Mouse (Mus musculus) megakaryocyte, adult 5-6 weeks (primary cell): ENCODE results near the gene Becn1. TPM values are rescaled to one million over a fixed set of nuclear protein-coding genes. Genes with fewer than 3 reads are reported as not detected.

ENCODE experiments used
- ATAC-seq: 2 replicates; pipeline ENCODE4 v1.8.0; 2016; ENCODE audit warnings: mild to moderate bottlenecking, inconsistent platforms; ENCODE audit not compliant: poor library complexity, severe bottlenecking
- total RNA-seq, 2 experiments: library from RNA; stranded (forward) in 1 of 2; stranded (reverse) in 1 of 2; fragments of 153-499, 151-499 nt in 1 of 2; fragments of 221-1000, 200-1000 nt in 1 of 2; gene quantifications; 2 replicates each; pipeline versions ENCODE4 v1.2.3 to v1.2.4; 2015 to 2017

The Becn1 gene
- total RNA-seq, 2 experiments from 2014 or later = 62.2 to 168 TPM

- ATAC-seq = 0 out of 2 replicates have a peak, but pooled peaks have one; percentile 15
Measured at GRCm38 (mm10) chr11:101245855-101246701, 56.0 kb downstream of the Becn1 start, which contains the start of gene Ramp2. TSS of gene Ramp2 (plus strand) at chr11:101246028.

GRCm38 (mm10) chr11:101245071-101245470 is 57.0 kb downstream of the Becn1 start:
- no peak for ATAC-seq

DNA sequence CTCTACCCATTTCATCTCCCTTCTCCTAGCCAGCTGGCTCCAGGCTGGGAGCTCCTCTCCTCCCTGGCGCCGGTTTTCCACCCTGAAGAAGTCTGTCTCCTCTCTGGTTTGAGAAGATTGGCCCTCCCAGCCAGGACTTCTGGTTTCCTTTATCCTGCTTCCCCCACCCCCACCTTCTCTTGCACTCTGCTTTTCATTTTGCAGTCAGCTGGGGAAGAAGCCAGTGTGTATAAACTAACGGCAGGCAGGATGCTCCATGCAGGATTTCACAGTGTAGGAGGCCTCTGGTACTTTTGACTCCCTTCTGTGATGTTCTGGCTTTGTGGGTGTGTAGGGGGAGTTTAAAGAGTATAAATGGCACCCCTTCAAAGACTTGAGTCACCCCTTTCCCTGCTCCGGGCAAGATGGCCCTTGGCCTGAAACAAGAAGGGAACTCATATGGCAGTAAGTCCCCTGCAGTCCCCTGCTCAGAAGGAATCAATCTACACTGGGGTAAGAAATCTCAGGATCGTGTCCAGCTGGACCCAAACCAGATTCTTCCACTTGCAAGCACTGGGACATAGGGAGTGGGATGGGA is 63.9 kb downstream of the Becn1 start:
- no peak for ATAC-seq

DNA sequence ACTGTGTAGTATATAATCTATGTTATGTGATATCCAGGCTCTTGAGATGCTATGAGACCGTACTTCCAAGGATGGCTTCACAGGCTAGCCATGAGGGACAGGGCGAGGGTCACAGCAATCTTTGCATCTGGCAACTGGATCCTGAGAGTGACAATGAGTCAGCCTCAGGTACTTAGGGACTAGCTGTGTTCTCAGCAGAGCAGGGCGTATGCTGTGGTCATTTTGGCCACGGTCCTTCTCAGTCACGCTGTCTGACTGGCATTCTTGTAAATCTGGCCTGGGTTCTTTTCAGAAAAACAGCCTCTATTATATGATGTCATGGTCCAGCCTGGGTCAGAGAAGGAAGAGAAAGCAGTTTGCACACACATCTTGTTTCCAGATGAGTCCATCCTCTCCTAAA is 65.3 kb downstream of the Becn1 start:
- ATAC-seq = no peak

Other genes starting within 250 kb of the Becn1 start
Only the 30 nearest of the 31 such genes appear.
- gene Naglu, start 232.3 kb downstream of the Becn1 start, total RNA-seq (2015) = 7.2 and 7.9 TPM in 2 replicates
- gene Naglu, start 232.3 kb downstream of the Becn1 start, total RNA-seq (2017) = 8.9 and 9.1 TPM in 2 replicates
- 0.11 and 0.45 TPM in 2 replicates for gene Hsd17b1, start 223.9 kb downstream of the Becn1 start, total RNA-seq (2015)
- 0.29 TPM in 1 of 2 replicates, not detected in the other for gene Hsd17b1, start 223.9 kb downstream of the Becn1 start, total RNA-seq (2017)
- 10.6 and 13.1 TPM in 2 replicates for gene Coasy, start 219.7 kb downstream of the Becn1 start, total RNA-seq (2015)
- 11.4 and 15.8 TPM in 2 replicates for gene Coasy, start 219.7 kb downstream of the Becn1 start, total RNA-seq (2017)
- gene Mlx, start 215.0 kb downstream of the Becn1 start, total RNA-seq (2015) = 62.7 and 64.8 TPM in 2 replicates
- 79.3 and 96.0 TPM in 2 replicates for gene Mlx, start 215.0 kb downstream of the Becn1 start, total RNA-seq (2017)
- gene Psmc3ip, start 206.8 kb downstream of the Becn1 start, total RNA-seq (2015) = 11.5 and 14.9 TPM in 2 replicates
- gene Psmc3ip, start 206.8 kb downstream of the Becn1 start, total RNA-seq (2017) = 21.3 and 24.1 TPM in 2 replicates
- 15.9 and 17.2 TPM in 2 replicates for gene Retreg3, start 182.4 kb downstream of the Becn1 start, total RNA-seq (2015)
- gene Retreg3, start 182.4 kb downstream of the Becn1 start, total RNA-seq (2017) = 48.1 and 53.1 TPM in 2 replicates
- gene Tubg1, start 182.3 kb downstream of the Becn1 start, total RNA-seq (2015) = 14.5 and 15.2 TPM in 2 replicates
- 32.2 and 34.4 TPM in 2 replicates for gene Tubg1, start 182.3 kb downstream of the Becn1 start, total RNA-seq (2017)
- gene Tubg2, start 146.4 kb downstream of the Becn1 start, total RNA-seq (2015) = not detected in 2 replicates
- not detected in 2 replicates for gene Tubg2, start 146.4 kb downstream of the Becn1 start, total RNA-seq (2017)
- not detected in 2 replicates for gene Cntnap1, start 131.8 kb downstream of the Becn1 start, total RNA-seq (2015)
- gene Cntnap1, start 131.8 kb downstream of the Becn1 start, total RNA-seq (2017) = 0.07 TPM in 1 of 2 replicates, not detected in the other
- 0.96 and 1.6 TPM in 2 replicates for gene Plekhh3, start 130.9 kb downstream of the Becn1 start, total RNA-seq (2015)
- gene Plekhh3, start 130.9 kb downstream of the Becn1 start, total RNA-seq (2017) = 1.8 and 3.8 TPM in 2 replicates
- 0.11 TPM in 1 of 2 replicates, not detected in the other for gene Ccr10, start 126.8 kb downstream of the Becn1 start, total RNA-seq (2015)
- 0.07 and 0.37 TPM in 2 replicates for gene Ccr10, start 126.8 kb downstream of the Becn1 start, total RNA-seq (2017)
- 20.0 and 20.8 TPM in 2 replicates for gene Ezh1, start 75.8 kb downstream of the Becn1 start, total RNA-seq (2015)
- gene Ezh1, start 75.8 kb downstream of the Becn1 start, total RNA-seq (2017) = 20.0 and 20.1 TPM in 2 replicates
- not detected in 2 replicates for gene Ramp2, start 56.3 kb downstream of the Becn1 start, total RNA-seq (2015)
- gene Ramp2, start 56.3 kb downstream of the Becn1 start, total RNA-seq (2017) = not detected in 2 replicates
- 169 and 184 TPM in 2 replicates for gene Vps25, start 48.6 kb downstream of the Becn1 start, total RNA-seq (2015)
- gene Vps25, start 48.6 kb downstream of the Becn1 start, total RNA-seq (2017) = 54.6 and 55.7 TPM in 2 replicates
- gene Wnk4, start 41.7 kb downstream of the Becn1 start, total RNA-seq (2015) = 0.27 TPM in 1 of 2 replicates, not detected in the other
- 0.15 TPM in 1 of 2 replicates, not detected in the other for gene Wnk4, start 41.7 kb downstream of the Becn1 start, total RNA-seq (2017)
- 1.2 and 1.6 TPM in 2 replicates for gene Cntd1, start 23.3 kb downstream of the Becn1 start, total RNA-seq (2015)
- gene Cntd1, start 23.3 kb downstream of the Becn1 start, total RNA-seq (2017) = 1.7 TPM in 2 replicates
- gene Coa3, start 23.2 kb downstream of the Becn1 start, total RNA-seq (2015) = 69.8 and 71.2 TPM in 2 replicates
- 23.2 and 33.6 TPM in 2 replicates for gene Coa3, start 23.2 kb downstream of the Becn1 start, total RNA-seq (2017)
- 90.6 and 116 TPM in 2 replicates for gene Psme3, start 13.9 kb upstream of the Becn1 start, total RNA-seq (2015)
- gene Psme3, start 13.9 kb upstream of the Becn1 start, total RNA-seq (2017) = 62.1 and 91.5 TPM in 2 replicates
- gene Aoc2, start 22.8 kb upstream of the Becn1 start, total RNA-seq (2015) = 0.98 and 2.1 TPM in 2 replicates
- 0.95 and 1.4 TPM in 2 replicates for gene Aoc2, start 22.8 kb upstream of the Becn1 start, total RNA-seq (2017)
- gene Aoc3, start 28.3 kb upstream of the Becn1 start, total RNA-seq (2015) = 0.05 TPM in 1 of 2 replicates, not detected in the other
- not detected in 2 replicates for gene Aoc3, start 28.3 kb upstream of the Becn1 start, total RNA-seq (2017)
- gene G6pc, start 65.3 kb upstream of the Becn1 start, total RNA-seq (2015) = not detected in 2 replicates
- not detected in 2 replicates for gene G6pc, start 65.3 kb upstream of the Becn1 start, total RNA-seq (2017)
- gene Aarsd1, start 115.3 kb upstream of the Becn1 start, total RNA-seq (2015) = 11.6 and 18.1 TPM in 2 replicates
- 22.9 and 28.9 TPM in 2 replicates for gene Aarsd1, start 115.3 kb upstream of the Becn1 start, total RNA-seq (2017)
- 1.7 TPM in 1 of 2 replicates, not detected in the other for gene Gm27029, start 122.5 kb upstream of the Becn1 start, total RNA-seq (2015)
- gene Gm27029, start 122.5 kb upstream of the Becn1 start, total RNA-seq (2017) = 0.95 and 1.3 TPM in 2 replicates
- gene Rundc1, start 122.8 kb upstream of the Becn1 start, total RNA-seq (2015) = 2.4 and 3.0 TPM in 2 replicates
- gene Rundc1, start 122.8 kb upstream of the Becn1 start, total RNA-seq (2017) = 3.1 and 3.3 TPM in 2 replicates
- gene Ptges3l, start 123.0 kb upstream of the Becn1 start, total RNA-seq (2015) = 0.43 and 2.5 TPM in 2 replicates
- 0.66 TPM in 1 of 2 replicates, not detected in the other for gene Ptges3l, start 123.0 kb upstream of the Becn1 start, total RNA-seq (2017)
- 334 and 336 TPM in 2 replicates for gene Rpl27, start 140.0 kb upstream of the Becn1 start, total RNA-seq (2015)
- gene Rpl27, start 140.0 kb upstream of the Becn1 start, total RNA-seq (2017) = 2,102 and 2,594 TPM in 2 replicates
- gene Ifi35, start 146.1 kb upstream of the Becn1 start, total RNA-seq (2015) = 60.6 and 62.4 TPM in 2 replicates
- 47.3 and 56.5 TPM in 2 replicates for gene Ifi35, start 146.1 kb upstream of the Becn1 start, total RNA-seq (2017)
- gene Rnd2, start 162.7 kb upstream of the Becn1 start, total RNA-seq (2015) = 0.13 and 0.16 TPM in 2 replicates
- 0.20 TPM in 1 of 2 replicates, not detected in the other for gene Rnd2, start 162.7 kb upstream of the Becn1 start, total RNA-seq (2017)
- gene Vat1, start 163.9 kb upstream of the Becn1 start, total RNA-seq (2015) = 7.3 and 10.8 TPM in 2 replicates
- gene Vat1, start 163.9 kb upstream of the Becn1 start, total RNA-seq (2017) = 3.4 and 5.2 TPM in 2 replicates
- 15.3 and 15.9 TPM in 2 replicates for gene Brca1, start 249.7 kb upstream of the Becn1 start, total RNA-seq (2015)
- 26.8 and 34.8 TPM in 2 replicates for gene Brca1, start 249.7 kb upstream of the Becn1 start, total RNA-seq (2017)